Mouse (Mus musculus) ES-E14 (cell line): ENCODE results near the gene Cntnap4.

ENCODE experiments used
- CHD2 ChIP-seq: IDR thresholded peaks from 2 replicates; pipeline ENCODE4 v1.6.1; 2014; ENCODE audit warnings: mild to moderate bottlenecking, low read depth, low read length, inconsistent platforms
- HCFC1 ChIP-seq: IDR thresholded peaks from 2 replicates; pipeline ENCODE4 v1.6.1; 2012; ENCODE audit warnings: low read length, inconsistent platforms, borderline replicate concordance; ENCODE audit not compliant: insufficient read depth

- TF ChIP-seq CHD2 (no peak), HCFC1 (no peak)
These were observed 111.9 kb downstream of the Cntnap4 start for GRCm38 (mm10) chr8:112681757-112682156.
